22 mouse cellular contexts compared by ENCODE assay signal in genomic region chr10:96599641-96600040, GRCm38 (mm10). TPM values are rescaled to one million over a fixed set of nuclear protein-coding genes. Genes with fewer than 3 reads are reported as not detected.
DNase-seq lines count a peak whose midpoint lies in the region; ATAC-seq and TF ChIP-seq lines count a peak whose summit lies in the region.
"Had no signal": no experiment of that assay in that cellular context is flagged by ENCODE, and none has a peak within 500 bp of the region (broad histone marks: within the 10 kb centered on the region; RNA-seq: fewer than 3 reads in every experiment).

No protein-coding gene starts in this region.

- no peak overlapping the region for H3K9ac ChIP-seq in forebrain, embryonic 11.5 days (ENCODE audit: low read length)
- no peak overlapping the region for H3K9ac ChIP-seq in midbrain, embryonic 16.5 days (ENCODE audit: low read depth, low read length)
- H3K9ac ChIP-seq: forebrain, embryonic 12.5 days; heart, embryonic 15.5 days; hindbrain, embryonic 14.5 days had no signal

- H3K9me3 ChIP-seq in forebrain, embryonic 11.5 days (ENCODE audit: control insufficient read depth, low read length): no peaks in the 10 kb centered on the region
- H3K9me3 ChIP-seq in midbrain, embryonic 16.5 days (replicated peaks; ENCODE audit: control insufficient read depth, low read length, poor library complexity, severe bottlenecking): no peaks in the 10 kb centered on the region
- H3K9me3 ChIP-seq: embryonic facial prominence, embryonic 10.5 days; forebrain, embryonic 12.5 days; heart, embryonic 15.5 days had no signal

- H3K27me3 ChIP-seq in spleen, adult 2 months (ENCODE audit: control insufficient read depth, insufficient read depth, low read length): no peaks in the 10 kb centered on the region
- H3K27me3 ChIP-seq in splenic B cell, adult 2 months (ENCODE audit: control insufficient read depth, insufficient read depth, low read length, poor library complexity, severe bottlenecking): no peaks in the 10 kb centered on the region
- H3K27me3 ChIP-seq in forebrain, embryonic 11.5 days (ENCODE audit: control insufficient read depth, insufficient read depth, low read length): no peaks in the 10 kb centered on the region
- H3K27me3 ChIP-seq in midbrain, embryonic 16.5 days (ENCODE audit: control insufficient read depth, insufficient read depth, low read depth, low read length): no peaks in the 10 kb centered on the region
- H3K27me3 ChIP-seq: forebrain, embryonic 12.5 days; heart, embryonic 15.5 days had no signal

- no peaks in the 10 kb centered on the region for H3K36me3 ChIP-seq in spleen, adult 2 months (ENCODE audit: control insufficient read depth, insufficient read depth, low read length)
- no peaks in the 10 kb centered on the region for H3K36me3 ChIP-seq in splenic B cell, adult 2 months (ENCODE audit: control insufficient read depth, insufficient read depth, low read length, poor library complexity, severe bottlenecking)
- no peaks in the 10 kb centered on the region for H3K36me3 ChIP-seq in forebrain, embryonic 11.5 days (ENCODE audit: control insufficient read depth, insufficient read depth, low read length)
- H3K36me3 ChIP-seq in midbrain, embryonic 16.5 days (ENCODE audit: control insufficient read depth, insufficient read depth, low read length): no peaks in the 10 kb centered on the region
- H3K36me3 ChIP-seq: embryonic facial prominence, embryonic 10.5 days; forebrain, embryonic 12.5 days; heart, embryonic 15.5 days had no signal

- H3K4me1 ChIP-seq in spleen, adult 2 months (ENCODE audit: control insufficient read depth, insufficient read depth, insufficient read length): peaks cover 19% of the 10 kb centered on the region; the same call in 1 of the 2 replicates
- no peaks in the 10 kb centered on the region for H3K4me1 ChIP-seq in forebrain, embryonic 11.5 days (replicated peaks; ENCODE audit: control insufficient read depth, insufficient read depth, low read length)
- no peaks in the 10 kb centered on the region for H3K4me1 ChIP-seq in midbrain, embryonic 16.5 days (ENCODE audit: control insufficient read depth, insufficient read depth, low read length)
- H3K4me1 ChIP-seq: embryonic facial prominence, embryonic 10.5 days; forebrain, embryonic 12.5 days; heart, embryonic 15.5 days had no signal

- 50% methylated on average over 5 of the region's 5 CpGs for WGBS in spleen, adult 2 months
- WGBS in forebrain, embryonic 11.5 days: 92% methylated on average over 5 of the region's 5 CpGs
- WGBS in midbrain, embryonic 16.5 days: 93% methylated on average over 5 of the region's 5 CpGs

- no peak for TF ChIP-seq CTCF in spleen, adult 2 months (IDR thresholded peaks at IDR 0.05; ENCODE audit: extremely low read depth, insufficient read depth, insufficient read length, insufficient replicate concordance)

- ATAC-seq in activated CD4-positive, CD25-positive, alpha-beta regulatory T cell, adult 4 months: peak; percentile 96
- peak; percentile 37; the same call in 1 of the 2 replicates for ATAC-seq in monocyte, adult 5-6 weeks (replicated peaks; ENCODE audit: insufficient number of reproducible peaks, low FRiP score, low TSS enrichment, poor library complexity, severe bottlenecking)
- no peak for ATAC-seq in forebrain, embryonic 11.5 days (replicated peaks; ENCODE audit: low FRiP score)
- no peak for ATAC-seq in midbrain, embryonic 16.5 days
- ATAC-seq: forebrain, embryonic 16.5 days had no signal

- H3K4me2 ChIP-seq in forebrain, embryonic 11.5 days (ENCODE audit: low read depth, low read length, severe bottlenecking): no peak overlapping the region
- H3K4me2 ChIP-seq in midbrain, embryonic 16.5 days (ENCODE audit: low read length): no peak overlapping the region
- H3K4me2 ChIP-seq: forebrain, embryonic 12.5 days; heart, embryonic 11.5 days; heart, embryonic 15.5 days; hindbrain, embryonic 14.5 days had no signal

- TF ChIP-seq POLR2A in spleen, adult 2 months (IDR thresholded peaks at IDR 0.05; ENCODE audit: low read depth, low read length): no peak

- H3K4me3 ChIP-seq in spleen, adult 2 months (ENCODE audit: extremely low read depth, insufficient read depth, insufficient read length): no peak overlapping the region
- no peak overlapping the region for H3K4me3 ChIP-seq in forebrain, embryonic 11.5 days (ENCODE audit: low read depth, low read length)
- H3K4me3 ChIP-seq in midbrain, embryonic 16.5 days (ENCODE audit: low read depth, low read length): no peak overlapping the region
- H3K4me3 ChIP-seq: embryonic facial prominence, embryonic 10.5 days; erythroblast, embryonic 14.5 days; forebrain, embryonic 12.5 days; heart, adult 2 months; heart, embryonic 15.5 days had no signal

- peak overlapping the region; percentile 18; the same call in 1 of the 2 replicates for H3K27ac ChIP-seq in spleen, adult 2 months (ENCODE audit: insufficient read depth, low read length)
- no peak overlapping the region for H3K27ac ChIP-seq in forebrain, embryonic 11.5 days (ENCODE audit: low read depth, low read length)
- H3K27ac ChIP-seq in midbrain, embryonic 16.5 days (ENCODE audit: low read length): no peak overlapping the region
- H3K27ac ChIP-seq: embryonic facial prominence, embryonic 10.5 days; forebrain, embryonic 12.5 days; heart, adult 2 months; heart, embryonic 15.5 days; hindbrain, embryonic 14.5 days had no signal

- DNase-seq in spleen, adult 2 months (ENCODE audit: low read depth in 1 of 2, low spot score in 2 of 2): no peak
- no peak for DNase-seq in spleen, postnatal 4 days (ENCODE audit: low spot score in 2 of 2)
- DNase-seq in splenic B cell, adult 2 months (ENCODE audit: low read depth, low spot score): peak; percentile 32
- DNase-seq in kidney, postnatal 36 days: no peak
- DNase-seq in forebrain, embryonic 11.5 days (ENCODE audit: low spot score): no peak
- DNase-seq: adrenal gland, adult 2 months; adrenal gland, postnatal 25 days; cerebellum, adult 2 months; cerebellum, postnatal 10 days; gastrocnemius, postnatal 10 days; heart, adult 2 months; heart, postnatal 14 days had no signal

RNA-seq across cellular contexts. Expression of gene Btg1, which starts 17.2 kb away (rescaled TPM):
- polyA plus RNA-seq in spleen, adult 2 months (2012; rRNA removed): 139 and 152 TPM in 2 replicates
- polyA plus RNA-seq in activated CD4-positive, CD25-positive, alpha-beta regulatory T cell, adult 4 months (2017; shearing (Covaris generic)): 100 to 1,000 TPM; 187 to 198 TPM
- 595 to 720 TPM (median 610 TPM) in 3 replicates for total RNA-seq in monocyte, adult 5-6 weeks (2017)
- 35.9 and 40.2 TPM in 2 replicates for polyA plus RNA-seq in forebrain, embryonic 11.5 days (2014; fragmentation: Nextera tagmentation; extraction: Ambion mirVana)
- 33.6 and 46.5 TPM in 2 replicates for polyA plus RNA-seq in midbrain, embryonic 16.5 days (2015; fragmentation: Nextera tagmentation; extraction: Ambion mirVana)

Comparison
In these comparisons a context has a peak if more than half of its experiments do, and no peak if none do; other contexts are left out.
1. ATAC-seq: peak in activated CD4-positive, CD25-positive, alpha-beta regulatory T cell, adult 4 months (single experiment) and monocyte, adult 5-6 weeks (single experiment); none in forebrain, embryonic 11.5 days (single experiment) and midbrain, embryonic 16.5 days (single experiment).